Mouse (Mus musculus) myocyte (in vitro differentiated cells): Measurements from ENCODE around the gene Iqch. TPM values are rescaled to one million over a fixed set of nuclear protein-coding genes. Genes with fewer than 3 reads are reported as not detected.
A peak's percentile ranks its signal among the peaks of the same experiment; 100 is the strongest.

Experiments used
- H3K27me3 ChIP-seq: one replicate; pipeline ENCODE4 v1.6.1; 2011; ENCODE audit not compliant: control insufficient read depth, insufficient read depth, insufficient read length
- H3K36me3 ChIP-seq: one replicate; pipeline ENCODE4 v1.6.1; 2011; ENCODE audit not compliant: control insufficient read depth, insufficient read depth
- H3K4me2 ChIP-seq: one replicate; pipeline ENCODE4 v1.6.1; 2011; ENCODE audit warnings: low read depth, control low read depth
- H3K4me3 ChIP-seq: one replicate; pipeline ENCODE4 v1.5.1; 2011; ENCODE audit warnings: mild to moderate bottlenecking, control low read depth, moderate library complexity
- H3K79me2 ChIP-seq: one replicate; pipeline ENCODE4 v1.6.1; 2011; ENCODE audit not compliant: control insufficient read depth, insufficient read depth
- H3ac ChIP-seq: one replicate; pipeline ENCODE4 v1.6.1; 2011; ENCODE audit not compliant: control insufficient read depth, insufficient read length
- CEBPB ChIP-seq: IDR thresholded peaks from 2 replicates; pipeline ENCODE4 v1.6.1; 2011; ENCODE audit warnings: mild to moderate bottlenecking, moderate library complexity; ENCODE audit not compliant: poor library complexity, insufficient read depth, severe bottlenecking
- E2F4 ChIP-seq: IDR thresholded peaks from one replicate; pipeline ENCODE4 v1.6.1; 2011; ENCODE audit warnings: mild to moderate bottlenecking, control low read depth, moderate library complexity; ENCODE audit not compliant: insufficient read depth
- MAX ChIP-seq: IDR thresholded peaks from one replicate; pipeline ENCODE4 v1.6.1; 2011; ENCODE audit warnings: low read depth, mild to moderate bottlenecking, control low read depth
- MYOD1 ChIP-seq, 3 experiments: IDR thresholded peaks; one replicate each; pipeline ENCODE4 v1.6.1; 2011; ENCODE audit warnings: control low read depth in 2 of 3, low read depth in 2 of 3, mild to moderate bottlenecking in 2 of 3, moderate library complexity in 1 of 3; ENCODE audit not compliant: insufficient read length in 2 of 3, control insufficient read depth in 1 of 3
- MYOG ChIP-seq, 3 experiments: IDR thresholded peaks; one replicate each; pipeline ENCODE4 v1.6.1; 2011; ENCODE audit warnings: control low read depth in 2 of 3, low read depth in 2 of 3, mild to moderate bottlenecking in 2 of 3; ENCODE audit not compliant: insufficient read length in 2 of 3, control insufficient read depth in 1 of 3, insufficient read depth in 1 of 3
- POLR2A ChIP-seq: IDR thresholded peaks from one replicate; pipeline ENCODE4 v1.6.1; 2011; ENCODE audit warnings: low read depth, mild to moderate bottlenecking, control low read depth, moderate library complexity; ENCODE audit not compliant: insufficient read length
- POLR2AphosphoS2 ChIP-seq: IDR thresholded peaks from one replicate; pipeline ENCODE4 v1.6.1; 2011; ENCODE audit warnings: low read depth, control low read depth; ENCODE audit not compliant: insufficient read length
- REST ChIP-seq: IDR thresholded peaks from one replicate; pipeline ENCODE4 v1.6.1; 2011; ENCODE audit warnings: mild to moderate bottlenecking, control low read depth, moderate library complexity; ENCODE audit not compliant: insufficient read depth, insufficient read length
- SRF ChIP-seq: IDR thresholded peaks from one replicate; pipeline ENCODE4 v1.6.1; 2011; ENCODE audit warnings: low read depth; ENCODE audit not compliant: control insufficient read depth, insufficient read length
- TCF12 ChIP-seq: IDR thresholded peaks from one replicate; pipeline ENCODE4 v1.6.1; 2011; ENCODE audit warnings: mild to moderate bottlenecking, control low read depth; ENCODE audit not compliant: poor library complexity, insufficient read depth, severe bottlenecking
- TCF3 ChIP-seq: IDR thresholded peaks from one replicate; pipeline ENCODE4 v1.6.1; 2011; ENCODE audit warnings: low read depth, control low read depth; ENCODE audit not compliant: insufficient read length
- USF1 ChIP-seq: IDR thresholded peaks from one replicate; pipeline ENCODE4 v1.6.1; 2011; ENCODE audit warnings: low read depth, mild to moderate bottlenecking, control low read depth, moderate library complexity
- polyA plus RNA-seq: library from polyadenylated mRNA; unstranded; fragments of >200 nt; fragmentation: generic; extraction: Trizol; gene quantifications from one replicate; pipeline ENCODE4 v1.2.1, GENCODE M21; 2012; ENCODE audit warnings: missing spikeins

Gene Iqch
- polyA plus RNA-seq, 1 experiment, result not detected

DNA sequence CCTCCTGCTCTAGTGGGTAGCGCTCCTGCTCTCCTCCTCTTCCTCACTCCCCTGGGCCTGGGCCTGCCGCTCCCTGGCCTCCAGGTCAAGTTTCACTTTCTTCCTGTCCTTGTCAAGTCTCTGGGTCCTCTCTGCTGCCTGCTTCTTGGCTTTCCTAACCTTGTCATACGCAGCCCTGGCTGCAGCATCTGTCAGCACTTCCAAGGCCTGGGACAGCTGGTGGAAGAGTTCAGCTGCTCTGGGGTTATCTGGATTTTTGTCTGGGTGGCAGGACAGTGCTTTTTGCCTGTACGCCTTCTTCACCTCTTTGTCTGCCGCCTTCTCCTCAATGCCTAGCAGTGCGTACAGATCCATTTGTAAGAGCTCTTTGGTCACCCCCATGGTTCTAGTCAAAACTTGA, 158.6 kb downstream of the Iqch start:
- H3K27me3 ChIP-seq, result no peaks in the 10 kb centered on the region
- H3K36me3 ChIP-seq, result no peaks in the 10 kb centered on the region
- no peaks in the 10 kb centered on the region for H3K79me2 ChIP-seq
- H3ac ChIP-seq, result no peak overlapping the region
- no peak overlapping the region for H3K4me3 ChIP-seq
- no peak overlapping the region for H3K4me2 ChIP-seq
- TF ChIP-seq MYOD1 (IDR thresholded peaks at IDR 0.05; ENCODE audit: control insufficient read depth in 1 of 3, insufficient read length in 2 of 3, low read depth in 2 of 3) (peak; percentile 49 to 84 (median 76)), USF1 (no peak), POLR2A (no peak), E2F4 (no peak), MYOG (IDR thresholded peaks at IDR 0.05; ENCODE audit: control insufficient read depth in 1 of 3, insufficient read depth in 1 of 3, insufficient read length in 2 of 3, low read depth in 2 of 3) (peak; percentile 65 to 81 (median 81)), TCF12 (peak; percentile 67), SRF (no peak), CEBPB (no peak), POLR2AphosphoS2 (no peak), REST (no peak), MAX (no peak)

DNA sequence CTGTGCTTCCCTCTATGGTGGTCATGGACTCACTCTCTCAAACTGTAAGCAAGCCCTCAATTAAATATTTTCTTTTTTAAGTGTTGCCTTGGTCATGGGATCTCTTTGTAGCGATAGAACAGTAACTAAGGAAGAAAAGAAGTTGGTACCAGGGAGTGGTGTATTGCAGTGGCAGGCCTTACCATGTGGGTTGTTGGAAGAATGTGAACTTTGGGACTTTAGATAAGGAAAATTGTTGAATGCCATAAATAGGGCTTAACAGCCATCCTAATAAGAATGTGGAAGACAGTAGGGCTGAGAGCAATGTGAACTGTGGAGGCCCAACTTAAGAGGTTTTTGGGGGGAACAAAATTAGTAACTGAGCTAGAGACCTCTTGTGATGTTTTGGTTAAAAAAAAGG, 171.6 kb downstream of the Iqch start:
- Histone ChIP-seq H3K27me3 (no peaks in the 10 kb centered on the region), H3K36me3 (no peaks in the 10 kb centered on the region), H3K79me2 (no peaks in the 10 kb centered on the region), H3K4me3 (no peak overlapping the region), H3ac (no peak overlapping the region), H3K4me2 (no peak overlapping the region)
- TF ChIP-seq CEBPB (no peak), MYOG (IDR thresholded peaks at IDR 0.05; ENCODE audit: control insufficient read depth in 1 of 3, insufficient read depth in 1 of 3, insufficient read length in 2 of 3, low read depth in 2 of 3) (no peak), POLR2A (no peak), USF1 (no peak), E2F4 (no peak), TCF3 (no peak), MAX (no peak), REST (no peak), POLR2AphosphoS2 (no peak), MYOD1 (IDR thresholded peaks at IDR 0.05; ENCODE audit: control insufficient read depth in 1 of 3, insufficient read length in 2 of 3, low read depth in 2 of 3) (no peak), TCF12 (no peak), SRF (no peak)

DNA sequence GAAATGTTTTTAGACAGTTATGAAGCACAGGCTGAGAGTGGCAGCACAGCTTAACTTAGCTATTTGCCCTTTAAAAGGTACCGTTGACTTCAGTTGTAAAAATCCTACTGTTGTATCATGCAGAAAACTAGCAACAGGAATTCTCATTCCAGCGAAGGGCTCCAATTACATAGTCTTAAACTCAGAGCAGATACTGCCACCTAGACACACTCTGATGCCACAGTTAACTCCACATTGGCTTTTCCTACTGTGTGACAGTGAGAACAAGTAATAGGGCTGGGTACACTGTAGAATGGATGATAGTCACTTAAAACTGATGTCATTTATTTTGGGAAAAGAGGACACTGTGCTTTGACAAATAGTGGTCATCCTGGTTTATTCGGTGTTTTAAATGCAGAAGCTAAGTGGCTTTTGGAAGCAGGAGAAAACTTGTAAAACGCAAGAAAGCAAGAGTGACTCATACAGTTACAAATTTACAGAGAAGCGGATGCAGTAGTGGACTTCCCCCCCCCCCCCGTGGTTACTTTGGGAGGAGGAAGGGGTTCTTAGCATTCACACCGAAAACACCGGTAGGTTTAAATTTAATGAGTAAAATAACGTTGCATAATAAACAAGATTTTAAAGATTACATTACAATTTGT, 181.1 kb downstream of the Iqch start:
- no peak overlapping the region for H3ac ChIP-seq
- H3K79me2 ChIP-seq, result no peaks in the 10 kb centered on the region
- peak overlapping the region; percentile 27 for H3K4me2 ChIP-seq
- H3K36me3 ChIP-seq, result no peaks in the 10 kb centered on the region
- TF ChIP-seq MYOG (IDR thresholded peaks at IDR 0.05; ENCODE audit: control insufficient read depth in 1 of 3, insufficient read depth in 1 of 3, insufficient read length in 2 of 3, low read depth in 2 of 3) (no peak), E2F4 (no peak), SRF (no peak), TCF3 (no peak), USF1 (no peak), MAX (no peak), MYOD1 (IDR thresholded peaks at IDR 0.05; ENCODE audit: control insufficient read depth in 1 of 3, insufficient read length in 2 of 3, low read depth in 2 of 3) (no peak), POLR2AphosphoS2 (no peak), REST (no peak), POLR2A (no peak), TCF12 (no peak), CEBPB (no peak)
- H3K4me3 ChIP-seq, result no peak overlapping the region
- no peaks in the 10 kb centered on the region for H3K27me3 ChIP-seq

DNA sequence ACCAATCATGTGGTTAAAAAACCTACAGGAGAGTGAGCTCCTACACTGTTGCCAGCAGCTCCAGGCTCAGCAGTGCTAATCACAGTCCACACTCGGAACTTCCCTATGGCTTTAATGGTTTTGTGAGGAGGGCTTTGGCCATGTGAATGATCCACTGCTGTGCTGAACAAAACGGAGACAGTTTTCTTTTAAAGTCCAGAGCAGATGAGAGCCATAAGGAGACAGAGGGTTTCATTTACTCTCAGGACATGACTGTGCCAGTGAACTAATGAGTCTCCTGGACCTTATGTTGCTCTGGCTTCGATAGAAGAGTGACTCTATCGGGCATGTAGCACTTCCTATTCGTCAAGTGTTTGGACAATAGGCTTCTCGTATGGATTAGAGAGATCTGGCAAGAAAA, 181.9 kb downstream of the Iqch start:
- Histone ChIP-seq H3K27me3 (no peaks in the 10 kb centered on the region), H3K79me2 (no peaks in the 10 kb centered on the region), H3K4me3 (no peak overlapping the region), H3K4me2 (no peak overlapping the region), H3ac (no peak overlapping the region), H3K36me3 (no peaks in the 10 kb centered on the region)
- TF ChIP-seq POLR2A, result no peak
- no peak for TF ChIP-seq REST
- no peak for TF ChIP-seq MAX
- no peak for TF ChIP-seq USF1
- TF ChIP-seq POLR2AphosphoS2, result no peak
- TF ChIP-seq E2F4, result no peak
- TF ChIP-seq CEBPB, result no peak
- TF ChIP-seq TCF3, result no peak
- TF ChIP-seq SRF, result no peak
- TF ChIP-seq MYOG (IDR thresholded peaks at IDR 0.05; ENCODE audit: control insufficient read depth in 1 of 3, insufficient read depth in 1 of 3, insufficient read length in 2 of 3, low read depth in 2 of 3), result no peak
- TF ChIP-seq MYOD1 (IDR thresholded peaks at IDR 0.05; ENCODE audit: control insufficient read depth in 1 of 3, insufficient read length in 2 of 3, low read depth in 2 of 3), result no peak
- TF ChIP-seq TCF12, result no peak
